Comparison of ENCODE assay signal across 24 mouse cellular contexts in the genomic region with DNA sequence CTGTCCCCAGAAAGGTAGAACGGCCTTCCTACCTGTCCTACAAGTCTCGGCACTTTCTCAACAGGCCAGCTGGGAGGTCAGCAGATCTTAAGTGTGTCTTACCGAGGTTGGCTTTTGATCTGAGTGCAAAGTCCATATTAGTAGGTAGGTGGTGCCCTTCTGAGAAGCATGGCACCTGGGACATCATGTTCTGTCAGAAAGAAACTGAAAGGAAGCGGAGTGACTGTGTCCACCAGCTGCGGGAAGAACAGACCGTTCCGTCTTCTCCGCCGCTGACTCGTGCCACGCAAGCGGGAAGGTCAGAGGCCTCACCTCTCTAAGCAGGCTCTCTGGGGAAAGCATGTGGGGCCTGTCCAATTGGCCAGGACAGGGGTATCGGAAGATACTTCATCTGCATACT. TPM values are rescaled to one million over a fixed set of nuclear protein-coding genes. Genes with fewer than 3 reads are reported as not detected.
DNase-seq lines count a peak whose midpoint lies in the region; ATAC-seq and TF ChIP-seq lines count a peak whose summit lies in the region.
"Had no signal": no experiment of that assay in that cellular context is flagged by ENCODE, and none has a peak within 500 bp of the region (broad histone marks: within the 10 kb centered on the region; RNA-seq: fewer than 3 reads in every experiment).

No protein-coding gene starts in this region.

- no peak for ATAC-seq in granulocyte monocyte progenitor cell, adult 5-6 weeks (replicated peaks; ENCODE audit: poor library complexity, severe bottlenecking)
- ATAC-seq: CD4-positive, CD25-positive, alpha-beta regulatory T cell, adult 4 months; forebrain, embryonic 13.5 days had no signal

- H3K4me3 ChIP-seq in lung, adult 2 months (replicated peaks; ENCODE audit: extremely low read depth, low read depth, low read length) = no peak overlapping the region
- H3K4me3 ChIP-seq: embryonic facial prominence, embryonic 10.5 days; embryonic facial prominence, embryonic 15.5 days; forebrain, embryonic 13.5 days; heart, adult 2 months; heart, embryonic 12.5 days had no signal

- TF ChIP-seq CTCF in lung, adult 2 months (IDR thresholded peaks at IDR 0.05; ENCODE audit: insufficient read depth, low read length) = no peak

- TF ChIP-seq POLR2A in lung, adult 2 months (IDR thresholded peaks at IDR 0.05; ENCODE audit: borderline replicate concordance, extremely low read depth, low read depth, low read length) = no peak

- 85% methylated on average over 13 of the region's 13 CpGs for WGBS in lung, adult 2 months
- WGBS in large intestine, adult 2 months = 54% methylated on average over 13 of the region's 13 CpGs

- peaks cover 2% of the 10 kb centered on the region; the same call in 1 of the 2 replicates for H3K4me1 ChIP-seq in lung, adult 2 months (ENCODE audit: control insufficient read depth, insufficient read depth, low read length)
- H3K4me1 ChIP-seq: forebrain, embryonic 13.5 days had no signal

- DNase-seq in kidney, adult 8-10 months = peak; percentile 59 to 66
- no peak for DNase-seq in kidney, postnatal 4 days
- DNase-seq in lung, postnatal 36 days = peak; percentile 52
- no peak for DNase-seq in lung, adult 2 months
- DNase-seq in large intestine, adult 2 months (ENCODE audit: low read depth, low spot score) = peak; percentile 65
- no peak for DNase-seq in embryo, embryonic 9.5 days (ENCODE audit: extremely low spot score)
- DNase-seq: adrenal gland, postnatal 36 days; cerebellum, adult 18-20 months; cerebellum, postnatal 10 days; gastrocnemius, postnatal 25 days; heart, adult 2 months; heart, postnatal 4 days; liver; lung, embryonic 14.5 days; midbrain, embryonic 14.5 days; right cerebral cortex, postnatal 14 days; thymus, adult 2 months; thymus, postnatal 36 days had no signal

RNA-seq across cellular contexts. Expression of gene Gns, which starts 19.8 kb away (rescaled TPM):
- polyA plus RNA-seq in lung, adult 2 months (2012; rRNA removed) = 149 and 280 TPM in 2 replicates
- polyA plus RNA-seq in large intestine, adult 2 months (2012; rRNA removed) = 36.3 and 55.4 TPM in 2 replicates
- 13.6 and 15.6 TPM in 2 replicates for total RNA-seq in granulocyte monocyte progenitor cell, adult 5-6 weeks (2014; fragmentation: Nextera tagmentation)
- 7.1 and 9.4 TPM in 2 replicates for total RNA-seq in granulocyte monocyte progenitor cell, adult 5-6 weeks (2017)

RNA-seq across cellular contexts. Expression of gene Tbc1d30, which starts 33.6 kb away (rescaled TPM):
- polyA plus RNA-seq in lung, adult 2 months (2012; rRNA removed) = 11.4 and 14.1 TPM in 2 replicates
- polyA plus RNA-seq in large intestine, adult 2 months (2012; rRNA removed) = 3.5 and 5.6 TPM in 2 replicates
- total RNA-seq in granulocyte monocyte progenitor cell, adult 5-6 weeks (2014; fragmentation: Nextera tagmentation) = not detected in 2 replicates
- total RNA-seq in granulocyte monocyte progenitor cell, adult 5-6 weeks (2017) = 2.6 and 7.3 TPM in 2 replicates

Comparison
In these comparisons a context has a peak if more than half of its experiments do, and no peak if none do; other contexts are left out.
1. DNase-seq: peak in kidney, adult 8-10 months (2 of 2), lung, postnatal 36 days (single experiment) and large intestine, adult 2 months (single experiment); none in kidney, postnatal 4 days (0 of 2), lung, adult 2 months (single experiment) and embryo, embryonic 9.5 days (single experiment).